ENCODE assay signal across 8 mouse cellular contexts in genomic region chr4:129640101-129640637, GRCm38 (mm10). TPM values are rescaled to one million over a fixed set of nuclear protein-coding genes. Genes with fewer than 3 reads are reported as not detected.
DNase-seq lines count a peak whose midpoint lies in the region; ATAC-seq and TF ChIP-seq lines count a peak whose summit lies in the region.

No protein-coding gene starts in this region.

- no peak for TF ChIP-seq CTCF in heart, adult 2 months (IDR thresholded peaks at IDR 0.05)
- TF ChIP-seq CTCF in stomach, postnatal 0 days (IDR thresholded peaks at IDR 0.05; ENCODE audit: low read depth): no peak

- peak overlapping the region; percentile 83 for H3K27ac ChIP-seq in heart, adult 2 months
- peak overlapping the region; percentile 95 for H3K27ac ChIP-seq in kidney, embryonic 16.5 days (ENCODE audit: low read length)
- peak overlapping the region; percentile 75 for H3K27ac ChIP-seq in stomach, postnatal 0 days (replicated peaks)

- peaks cover 39% of the 10 kb centered on the region for H3K4me1 ChIP-seq in megakaryocyte, embryonic 14.5 days
- peaks cover 2% of the 10 kb centered on the region for H3K4me1 ChIP-seq in heart, adult 2 months (ENCODE audit: control insufficient read depth, insufficient read depth, low read length)
- H3K4me1 ChIP-seq in kidney, embryonic 16.5 days (ENCODE audit: insufficient read depth, low read length): peaks cover 27% of the 10 kb centered on the region
- peaks cover 6% of the 10 kb centered on the region; the same call in 1 of the 2 replicates for H3K4me1 ChIP-seq in stomach, postnatal 0 days (replicated peaks; ENCODE audit: control insufficient read depth, insufficient read depth)

- intact Hi-C loops in heart, adult 2 months (cut with DNase I): loop anchor here (1.0 kb wide), 1 partner anchor 16 kb away; no protein-coding TSS in a partner anchor

- peaks cover 61% of the 10 kb centered on the region for H3K36me3 ChIP-seq in megakaryocyte, embryonic 14.5 days (replicated peaks; ENCODE audit: low read length)
- peaks cover 4% of the 10 kb centered on the region; the same call in 1 of the 2 replicates for H3K36me3 ChIP-seq in heart, adult 2 months (ENCODE audit: control insufficient read depth, insufficient read depth, low read length)
- peaks cover 37% of the 10 kb centered on the region for H3K36me3 ChIP-seq in kidney, embryonic 16.5 days (ENCODE audit: insufficient read depth, low read length)
- peaks cover 6% of the 10 kb centered on the region for H3K36me3 ChIP-seq in stomach, postnatal 0 days (ENCODE audit: control insufficient read depth, insufficient read depth, low read length)

- peak overlapping the region; percentile 89 for H3K9ac ChIP-seq in heart, adult 2 months (ENCODE audit: low read depth, low read length)
- H3K9ac ChIP-seq in kidney, embryonic 16.5 days (replicated peaks; ENCODE audit: low read length): peak overlapping the region; percentile 77
- peak overlapping the region; percentile 53 for H3K9ac ChIP-seq in stomach, postnatal 0 days (ENCODE audit: low read length)

- TF ChIP-seq EP300 in heart, adult 2 months (IDR thresholded peaks at IDR 0.05; ENCODE audit: insufficient read depth, low read depth, low read length): no peak
- TF ChIP-seq EP300 in stomach, postnatal 0 days (optimal IDR thresholded peaks at IDR 0.05): peak; percentile 58

- H3K27me3 ChIP-seq in megakaryocyte, embryonic 14.5 days (replicated peaks): no peaks in the 10 kb centered on the region
- no peaks in the 10 kb centered on the region for H3K27me3 ChIP-seq in heart, adult 2 months (ENCODE audit: control insufficient read depth, insufficient read depth, low read length)
- no peaks in the 10 kb centered on the region for H3K27me3 ChIP-seq in kidney, embryonic 16.5 days (ENCODE audit: insufficient read depth, low read length)
- H3K27me3 ChIP-seq in stomach, postnatal 0 days (ENCODE audit: control insufficient read depth, insufficient read depth, low read length): no peaks in the 10 kb centered on the region

- under 1% methylated on average over 17 of the region's 17 CpGs for WGBS in heart, adult 2 months
- 2% methylated on average over 17 of the region's 17 CpGs for WGBS in kidney, embryonic 16.5 days
- WGBS in stomach, postnatal 0 days: 0% methylated on average over 17 of the region's 17 CpGs

- no peak for TF ChIP-seq POLR2A in heart, adult 2 months (IDR thresholded peaks at IDR 0.05; ENCODE audit: insufficient read depth, low read depth, low read length)

- no peaks in the 10 kb centered on the region; the same call in 1 of the 2 replicates for H3K79me2 ChIP-seq in heart, adult 2 months (replicated peaks; ENCODE audit: control insufficient read depth, insufficient read depth, low read length)

- H3K4me2 ChIP-seq in kidney, embryonic 16.5 days (replicated peaks; ENCODE audit: low read depth, low read length): peak overlapping the region; percentile 69
- peak overlapping the region; percentile 55 for H3K4me2 ChIP-seq in stomach, postnatal 0 days (replicated peaks; ENCODE audit: low read depth)

- ATAC-seq in megakaryocyte, adult 5-6 weeks (ENCODE audit: poor library complexity, severe bottlenecking): no peak
- no peak for ATAC-seq in kidney, embryonic 16.5 days (ENCODE audit: low FRiP score, low TSS enrichment)
- peak; percentile 21; the same call in 1 of the 2 replicates for ATAC-seq in stomach, postnatal 0 days (ENCODE audit: low FRiP score, low TSS enrichment)
- no peak for ATAC-seq in monocyte, adult 5-6 weeks (replicated peaks; ENCODE audit: insufficient number of reproducible peaks, low FRiP score, low TSS enrichment, poor library complexity, severe bottlenecking)

- no peaks in the 10 kb centered on the region for H3K9me3 ChIP-seq in megakaryocyte, embryonic 14.5 days
- no peaks in the 10 kb centered on the region for H3K9me3 ChIP-seq in kidney, embryonic 16.5 days (ENCODE audit: low read length)
- H3K9me3 ChIP-seq in stomach, postnatal 0 days (ENCODE audit: control insufficient read depth, low read length): no peaks in the 10 kb centered on the region

- peak; percentile 59 to 61 for DNase-seq in cerebellum, postnatal 36 days
- DNase-seq in heart, adult 2 months: peak; percentile 61 to 63
- peak; percentile 47 for DNase-seq in lung, postnatal 14 days
- DNase-seq in stomach, postnatal 0 days (ENCODE audit: low spot score): peak; percentile 51

- H3K4me3 ChIP-seq in megakaryocyte, embryonic 14.5 days (replicated peaks): peak overlapping the region; percentile 95
- H3K4me3 ChIP-seq in heart, adult 2 months: peak overlapping the region; percentile 60
- H3K4me3 ChIP-seq in kidney, embryonic 16.5 days (ENCODE audit: low read length): peak overlapping the region; percentile 65
- H3K4me3 ChIP-seq in stomach, postnatal 0 days (ENCODE audit: low read depth, low read length): peak overlapping the region; percentile 62

RNA-seq across cellular contexts. Expression of gene Txlna, which starts 0.7 kb away (rescaled TPM):
- polyA plus RNA-seq in megakaryocyte, embryonic 14.5 days (2012; ENCODE audit: insufficient read depth, low replicate concordance): 17.9 and 24.0 TPM in 2 replicates
- 14.6 and 16.3 TPM in 2 replicates for total RNA-seq in megakaryocyte, adult 5-6 weeks (2015)
- total RNA-seq in megakaryocyte, adult 5-6 weeks (2017): 55.8 and 68.1 TPM in 2 replicates
- total RNA-seq in heart, adult 2 months (2021): 10 to 100 TPM; 25.6 to 27.2 TPM
- polyA plus RNA-seq in heart, adult 2 months (2012; rRNA removed): 13.7 and 23.3 TPM in 2 replicates
- 89.5 and 94.4 TPM in 2 replicates for polyA plus RNA-seq in kidney, embryonic 16.5 days (2015; fragmentation: Nextera tagmentation; extraction: Ambion mirVana)
- 23.5 and 23.6 TPM in 2 replicates for polyA plus RNA-seq in stomach, postnatal 0 days (2015; fragmentation: Nextera tagmentation; extraction: Ambion mirVana)
- total RNA-seq in monocyte, adult 5-6 weeks (2017): 27.6 to 67.4 TPM (median 64.4 TPM) in 3 replicates

RNA-seq across cellular contexts. Expression of gene Ccdc28b, which starts 16.4 kb away (rescaled TPM):
- polyA plus RNA-seq in megakaryocyte, embryonic 14.5 days (2012; ENCODE audit: insufficient read depth, low replicate concordance): 32.9 and 39.7 TPM in 2 replicates
- total RNA-seq in megakaryocyte, adult 5-6 weeks (2015): 49.7 and 68.6 TPM in 2 replicates
- 77.2 and 89.0 TPM in 2 replicates for total RNA-seq in megakaryocyte, adult 5-6 weeks (2017)
- total RNA-seq in heart, adult 2 months (2021): 10 to 100 TPM; 11.3 to 16.8 TPM
- 10.8 and 22.5 TPM in 2 replicates for polyA plus RNA-seq in heart, adult 2 months (2012; rRNA removed)
- 64.1 and 71.7 TPM in 2 replicates for polyA plus RNA-seq in kidney, embryonic 16.5 days (2015; fragmentation: Nextera tagmentation; extraction: Ambion mirVana)
- polyA plus RNA-seq in stomach, postnatal 0 days (2015; fragmentation: Nextera tagmentation; extraction: Ambion mirVana): 34.2 and 40.2 TPM in 2 replicates
- total RNA-seq in monocyte, adult 5-6 weeks (2017): 30.9 to 112 TPM (median 62.0 TPM) in 3 replicates

RNA-seq across cellular contexts. Expression of gene Iqcc, which starts 21.3 kb away (rescaled TPM):
- polyA plus RNA-seq in megakaryocyte, embryonic 14.5 days (2012; ENCODE audit: insufficient read depth, low replicate concordance): 9.7 TPM in 1 of 2 replicates, not detected in the other
- total RNA-seq in megakaryocyte, adult 5-6 weeks (2015): 14.3 and 16.6 TPM in 2 replicates
- total RNA-seq in megakaryocyte, adult 5-6 weeks (2017): 6.4 and 7.4 TPM in 2 replicates
- total RNA-seq in heart, adult 2 months (2021): 10 to 100 TPM; 13.0 to 19.7 TPM
- 24.5 and 30.9 TPM in 2 replicates for polyA plus RNA-seq in heart, adult 2 months (2012; rRNA removed)
- polyA plus RNA-seq in kidney, embryonic 16.5 days (2015; fragmentation: Nextera tagmentation; extraction: Ambion mirVana): 34.8 and 38.2 TPM in 2 replicates
- polyA plus RNA-seq in stomach, postnatal 0 days (2015; fragmentation: Nextera tagmentation; extraction: Ambion mirVana): 15.8 and 16.1 TPM in 2 replicates
- total RNA-seq in monocyte, adult 5-6 weeks (2017): 13.5 to 20.9 TPM (median 15.1 TPM) in 3 replicates

RNA-seq across cellular contexts. Expression of gene Dcdc2b, which starts 26.1 kb away (rescaled TPM):
- 0.46 TPM in 1 of 2 replicates, not detected in the other for polyA plus RNA-seq in megakaryocyte, embryonic 14.5 days (2012; ENCODE audit: insufficient read depth, low replicate concordance)
- 1.0 and 3.5 TPM in 2 replicates for total RNA-seq in megakaryocyte, adult 5-6 weeks (2015)
- not detected in 2 replicates for total RNA-seq in megakaryocyte, adult 5-6 weeks (2017)
- total RNA-seq in heart, adult 2 months (2021): under 1 TPM; 0.39 to 0.45 TPM
- polyA plus RNA-seq in heart, adult 2 months (2012; rRNA removed): 1.7 and 3.3 TPM in 2 replicates
- polyA plus RNA-seq in kidney, embryonic 16.5 days (2015; fragmentation: Nextera tagmentation; extraction: Ambion mirVana): 2.6 and 3.2 TPM in 2 replicates
- 0.65 and 0.75 TPM in 2 replicates for polyA plus RNA-seq in stomach, postnatal 0 days (2015; fragmentation: Nextera tagmentation; extraction: Ambion mirVana)
- 0.78 TPM in 1 of 3 replicates, not detected in the others for total RNA-seq in monocyte, adult 5-6 weeks (2017)

RNA-seq across cellular contexts. Expression of gene Kpna6, which starts 32.4 kb away (rescaled TPM):
- 6.8 and 9.0 TPM in 2 replicates for polyA plus RNA-seq in megakaryocyte, embryonic 14.5 days (2012; ENCODE audit: insufficient read depth, low replicate concordance)
- 17.4 and 25.4 TPM in 2 replicates for total RNA-seq in megakaryocyte, adult 5-6 weeks (2015)
- 20.7 and 21.6 TPM in 2 replicates for total RNA-seq in megakaryocyte, adult 5-6 weeks (2017)
- total RNA-seq in heart, adult 2 months (2021): 10 to 100 TPM; 69.6 to 79.2 TPM
- polyA plus RNA-seq in heart, adult 2 months (2012; rRNA removed): 28.2 and 57.9 TPM in 2 replicates
- 19.9 and 21.3 TPM in 2 replicates for polyA plus RNA-seq in kidney, embryonic 16.5 days (2015; fragmentation: Nextera tagmentation; extraction: Ambion mirVana)
- polyA plus RNA-seq in stomach, postnatal 0 days (2015; fragmentation: Nextera tagmentation; extraction: Ambion mirVana): 5.7 and 6.8 TPM in 2 replicates
- total RNA-seq in monocyte, adult 5-6 weeks (2017): 16.8 to 32.2 TPM (median 18.2 TPM) in 3 replicates
